Mouse (Mus musculus) stomach, postnatal 0 days (tissue): ENCODE results near the gene Slc13a2.

ENCODE experiments used
- CTCF ChIP-seq: IDR thresholded peaks from 2 replicates; pipeline ENCODE4 v1.5.1; 2016; ENCODE audit warnings: antibody characterized with exemption, low read depth, mild to moderate bottlenecking, moderate library complexity
- EP300 ChIP-seq: optimal IDR thresholded peaks from 2 replicates; pipeline ENCODE3; 2016; ENCODE audit warnings: antibody characterized with exemption

DNA sequence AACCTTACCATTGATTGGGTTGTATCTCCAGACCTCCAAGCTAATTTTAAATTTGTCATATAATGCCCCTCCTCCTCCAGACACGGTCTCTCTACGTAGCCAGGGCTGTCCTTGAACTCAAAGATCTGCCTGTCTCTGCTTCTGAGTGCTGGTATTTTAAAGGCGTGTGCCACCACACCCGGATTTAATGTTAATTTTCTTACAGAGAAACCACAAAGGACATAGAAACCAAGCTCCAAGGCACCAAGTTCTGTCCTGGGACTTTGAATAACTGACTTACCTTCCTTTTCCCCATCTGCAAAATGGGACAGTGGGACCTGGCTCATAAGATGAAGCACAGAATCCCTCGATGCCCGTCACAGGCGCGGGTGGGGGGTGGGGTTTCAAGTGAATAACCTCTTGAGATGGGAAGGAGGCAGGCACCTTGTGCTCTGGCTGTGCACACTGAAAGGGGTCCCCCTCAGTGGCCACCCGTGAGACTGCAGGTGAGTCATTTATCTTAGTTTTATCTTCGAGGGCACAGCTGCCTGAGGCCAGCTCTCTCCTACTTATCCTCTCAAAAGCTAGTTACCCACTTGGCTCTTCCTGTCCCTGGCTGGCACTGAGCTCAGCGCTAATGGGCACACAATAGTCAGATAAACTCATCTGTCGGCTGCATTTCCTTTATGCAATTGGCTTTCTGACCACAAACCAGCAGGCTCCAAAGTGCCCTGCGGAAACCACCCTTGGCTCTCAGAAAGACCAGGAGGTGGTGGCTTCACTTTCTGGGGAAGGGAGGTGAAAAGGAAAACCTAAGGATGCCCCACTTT lies 612 bp downstream of the Slc13a2 start:
- TF ChIP-seq CTCF (no peak), EP300 (no peak)
